Mouse (Mus musculus) layer of hippocampus, adult 9-10 months (tissue): Measurements from ENCODE around the gene Gm2001.
"Not testable (repeated sequence)": the region's sequence is repeated elsewhere in the genome, so short reads cannot be mapped to it uniquely, and the experiment has no call there.

Experiments
- DNase-seq: peaks from one replicate; pipeline ENCODE4 v3.0.0; 2022; ENCODE audit warnings: low spot score

Gene Gm2001

DNA sequence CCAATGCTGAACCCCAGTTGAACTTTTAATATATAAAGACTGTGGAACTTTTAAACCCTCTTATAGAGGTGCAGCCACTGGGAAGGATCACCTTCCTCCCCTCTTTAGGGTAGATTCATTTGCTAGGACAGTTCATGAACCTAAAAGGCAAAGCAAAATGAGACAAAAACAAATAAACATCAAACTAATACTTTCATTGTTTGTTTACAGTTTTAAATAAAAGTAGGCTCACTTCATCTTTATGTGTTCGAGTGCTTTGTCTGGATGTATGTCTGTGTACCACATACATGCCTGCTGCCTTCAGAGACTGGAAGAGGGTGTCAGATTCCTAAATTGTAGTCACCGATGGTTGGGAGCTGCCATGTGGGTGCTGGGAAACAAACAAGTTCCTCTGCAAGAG, at the start of gene Gm2001:
TSS of gene Gm2001 (minus strand) at position 101 of the 400 bp plus-strand sequence.
- DNase-seq, result not testable (repeated sequence)

DNA sequence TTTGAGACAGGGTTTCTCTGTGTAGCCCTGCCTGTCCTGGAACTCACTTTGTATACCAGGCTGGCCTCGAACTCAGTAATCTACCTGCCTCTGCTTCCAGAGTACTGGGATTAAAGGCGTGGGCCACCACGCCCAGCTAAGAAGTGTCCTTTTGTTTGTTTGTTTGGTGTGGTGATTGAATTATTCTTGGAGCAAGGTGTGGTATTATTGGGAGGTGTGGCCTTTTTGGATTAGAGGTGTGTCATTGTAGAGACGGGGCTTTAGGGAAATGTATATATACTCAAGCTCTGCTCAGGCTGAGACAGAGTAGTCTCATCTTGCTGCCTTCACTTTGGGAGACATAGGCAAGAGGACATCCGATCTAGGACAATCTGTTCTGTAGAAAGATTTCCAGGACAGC, 31.6 kb upstream of the Gm2001 start, which contains the start of gene Gm2016:
TSS of gene Gm2016 (plus strand) at position 301 of the 400 bp plus-strand sequence.
- DNase-seq, result not testable (repeated sequence)

DNA sequence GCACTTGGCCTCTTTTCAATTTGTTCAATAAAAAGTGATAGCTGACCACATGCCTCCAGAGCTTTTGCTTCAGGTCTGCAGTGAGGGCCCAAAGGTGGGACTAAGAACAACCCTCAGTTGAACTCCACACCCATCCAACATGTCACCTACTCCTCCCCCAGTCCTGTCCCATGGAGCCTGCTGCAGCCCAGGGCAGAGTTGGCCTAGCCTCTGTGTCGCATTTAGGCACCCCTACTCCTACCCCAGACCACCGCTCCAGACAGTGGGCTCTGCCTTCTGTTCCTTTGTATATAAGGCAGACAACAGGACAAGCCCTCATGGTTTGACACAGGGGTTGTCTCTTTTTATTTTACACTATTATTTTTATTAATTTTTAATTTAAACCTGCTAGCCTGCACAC, 21.9 kb upstream of the Gm2001 start:
- not testable (repeated sequence) for DNase-seq

DNA sequence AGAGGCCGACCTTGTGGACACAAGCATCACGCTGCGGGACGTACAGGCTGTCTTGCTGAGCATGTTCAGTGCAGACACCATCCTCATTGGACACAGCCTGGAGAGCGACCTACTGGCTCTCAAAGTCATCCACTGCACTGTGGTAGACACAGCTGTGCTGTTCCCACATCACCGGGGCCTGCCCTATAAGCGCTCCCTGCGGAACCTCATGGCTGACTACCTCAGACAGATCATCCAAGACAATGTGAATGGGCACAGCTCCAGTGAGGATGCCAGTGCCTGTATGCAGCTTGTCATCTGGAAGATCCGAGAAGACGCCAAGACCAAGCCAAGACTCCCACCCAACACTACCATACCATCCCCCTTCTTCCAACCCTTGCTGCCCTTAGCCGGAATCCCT, 21.5 kb upstream of the Gm2001 start:
- DNase-seq, result not testable (repeated sequence)

DNA sequence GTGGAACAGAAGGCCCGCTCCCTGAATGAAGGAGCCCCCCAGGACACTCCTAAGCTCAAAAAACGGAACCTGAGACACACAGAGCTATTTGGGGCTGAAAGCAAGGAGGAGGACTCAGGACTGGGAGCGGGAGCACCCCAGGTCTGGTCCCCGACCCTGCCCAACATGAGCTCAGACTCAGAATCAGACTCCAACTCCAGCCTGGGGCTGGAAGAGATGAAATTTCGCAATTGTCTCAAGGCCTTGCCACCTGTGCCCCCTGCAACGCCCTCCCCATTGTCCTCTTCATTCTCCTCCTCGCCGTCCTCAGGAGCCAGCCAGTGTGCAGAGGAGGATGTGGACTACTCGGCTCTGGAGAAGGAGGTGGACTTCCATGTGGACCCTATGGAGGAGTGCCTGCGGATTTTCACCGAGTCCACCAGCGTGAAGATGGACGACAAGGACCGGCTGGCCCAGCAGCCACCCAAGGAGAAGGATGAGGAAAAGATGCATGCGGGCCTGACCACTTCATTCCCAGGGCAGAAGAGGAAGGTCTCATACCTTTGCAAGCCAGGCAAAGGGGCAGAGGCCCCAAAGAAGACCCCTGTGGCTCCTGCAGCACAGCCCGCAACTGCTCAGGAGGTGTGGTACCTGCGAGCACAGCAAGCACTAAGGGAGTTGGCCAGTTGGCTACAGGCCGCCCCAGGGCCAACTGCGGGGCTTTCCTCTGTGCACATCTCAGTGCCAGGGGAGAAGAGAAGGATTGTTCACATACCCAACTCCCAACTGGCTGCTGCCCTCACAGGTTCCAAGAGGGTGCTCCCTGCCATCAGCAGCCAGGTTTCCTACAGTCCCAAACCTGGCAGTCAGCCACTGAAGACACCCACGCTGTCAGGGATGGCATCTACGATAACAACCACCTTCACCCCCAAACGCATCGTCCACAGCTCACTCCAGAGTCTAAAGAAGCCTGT, 19.9 kb upstream of the Gm2001 start:
- DNase-seq, result not testable (repeated sequence)

DNA sequence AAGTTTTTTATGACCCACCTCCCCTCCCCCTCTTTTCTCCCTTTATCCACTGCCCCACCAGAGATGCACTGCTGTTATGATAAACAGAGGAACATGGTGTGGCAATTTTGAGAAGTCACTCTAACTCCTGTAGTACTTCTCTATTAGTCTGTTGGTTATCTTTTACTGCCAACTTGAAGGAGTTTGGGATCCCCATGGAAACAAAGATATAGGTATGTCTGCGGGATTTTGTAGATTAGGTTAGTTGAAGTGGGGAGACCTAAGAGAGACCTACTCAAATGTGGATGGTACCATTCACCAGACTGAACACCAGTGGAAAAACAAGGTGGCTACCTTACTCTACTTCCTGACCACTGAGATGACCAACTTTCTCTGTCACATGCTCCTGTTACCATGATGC, 13.9 kb upstream of the Gm2001 start:
- not testable (repeated sequence) for DNase-seq

DNA sequence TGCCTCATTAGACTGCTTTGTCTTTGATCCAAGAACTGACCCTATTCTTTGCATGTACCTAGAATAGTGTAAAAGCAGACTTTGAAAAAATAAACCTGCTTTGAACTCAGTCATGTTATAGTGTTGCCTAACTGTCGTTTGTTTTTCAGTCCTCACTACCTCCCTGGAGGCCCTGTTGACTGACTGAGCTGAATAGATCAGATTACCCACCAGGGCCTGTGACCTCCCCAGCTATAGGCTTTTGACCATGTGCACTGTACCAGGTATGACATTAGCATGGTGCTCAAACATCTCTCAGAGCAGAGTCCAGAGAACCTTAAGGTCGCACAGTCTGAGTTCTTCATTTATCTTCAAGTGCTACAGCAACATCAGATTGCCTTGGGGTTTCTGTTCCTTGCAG, 8.5 kb upstream of the Gm2001 start:
- not testable (repeated sequence) for DNase-seq

DNA sequence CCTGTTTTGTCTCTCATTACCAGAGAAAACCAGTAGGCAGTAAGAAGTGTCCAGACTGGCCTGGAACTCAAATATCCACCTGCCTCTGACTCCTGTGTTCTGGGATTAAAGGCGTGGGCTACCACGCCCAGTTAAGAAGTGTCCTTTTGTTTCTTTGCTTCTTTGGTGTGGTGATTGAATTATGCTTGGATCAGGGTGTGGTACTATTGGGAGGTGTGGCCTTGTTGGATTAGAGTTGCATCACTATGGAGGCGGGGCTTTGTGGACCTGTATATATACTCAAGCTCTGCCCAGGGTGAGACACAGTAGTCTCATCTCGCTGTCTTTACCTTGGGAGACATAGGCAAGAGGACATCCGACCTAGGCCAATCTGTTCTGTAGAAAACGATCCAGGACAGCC, 25.9 kb downstream of the Gm2001 start, which contains the start of gene BB287469:
TSS of gene BB287469 (plus strand) at position 301 of the 400 bp plus-strand sequence.
- DNase-seq, result not testable (repeated sequence)

DNA sequence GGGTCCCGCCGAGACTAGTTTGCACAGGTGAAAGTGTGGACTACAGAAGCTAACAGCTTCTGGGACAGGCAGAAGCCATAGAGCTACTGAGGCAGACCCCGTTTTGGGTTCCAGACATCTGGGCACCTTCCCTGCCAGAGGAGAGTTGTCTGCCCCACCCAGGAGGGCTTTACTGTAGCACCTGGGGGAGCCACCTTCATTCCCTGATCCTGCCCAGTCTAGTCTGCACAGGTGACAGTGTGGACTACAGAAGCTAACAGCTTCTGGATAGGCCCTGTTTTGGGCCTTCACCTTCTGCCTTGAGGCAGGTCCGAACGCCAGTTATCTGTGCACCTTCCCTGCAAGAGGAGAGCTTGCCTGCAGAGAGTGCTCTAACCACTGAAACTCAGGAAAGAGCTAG, 44.2 kb downstream of the Gm2001 start:
- DNase-seq, result not testable (repeated sequence)

DNA sequence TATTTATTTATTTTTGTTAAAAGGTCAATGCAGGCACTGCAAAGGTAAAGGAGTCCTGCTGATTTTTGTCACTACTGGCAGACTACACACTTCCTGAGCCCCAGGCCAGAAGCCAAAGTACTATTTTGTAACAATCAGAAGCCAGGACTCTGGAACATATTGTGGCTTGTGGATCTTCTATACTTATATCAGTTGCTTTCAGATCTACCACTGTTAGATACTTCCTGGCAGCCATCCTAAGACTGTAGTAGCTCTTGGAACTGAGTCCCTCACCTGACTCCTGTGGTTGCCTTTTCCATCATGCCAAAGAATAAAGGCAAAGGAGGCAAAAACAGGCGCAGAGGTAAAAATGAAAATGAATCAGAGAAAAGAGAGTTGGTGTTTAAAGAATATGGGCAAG, 46.9 kb downstream of the Gm2001 start, which contains the start of gene Gm21936:
TSS of gene Gm21936 (plus strand) at position 301 of the 400 bp plus-strand sequence.
- not testable (repeated sequence) for DNase-seq
